Mouse (Mus musculus) G1E-ER4 (cell line): Measurements from ENCODE around the gene Gm3488. TPM values are rescaled to one million over a fixed set of nuclear protein-coding genes. Genes with fewer than 3 reads are reported as not detected.
"Not testable (repeated sequence)": the region's sequence is repeated elsewhere in the genome, so short reads cannot be mapped to it uniquely, and the experiment has no call there.

Experiments used
- GATA1 ChIP-seq: IDR thresholded peaks from one replicate; pipeline ENCODE4 v1.8.0; 2012; ENCODE audit warnings: low read length, inconsistent platforms
- polyA plus RNA-seq: library from polyadenylated mRNA; stranded (reverse); fragments of >175 nt; gene quantifications from 2 replicates; pipeline ENCODE4 v1.2.3, GENCODE M21; 2012

The Gm3488 gene
- not detected in 2 replicates for polyA plus RNA-seq

GRCm38 (mm10) chr14:5501374-5501773, at the start of gene Gm3488:
Gene Gm3488 (plus strand): TSS chr14:5501674.
- TF ChIP-seq GATA1, result not testable (repeated sequence)

DNA sequence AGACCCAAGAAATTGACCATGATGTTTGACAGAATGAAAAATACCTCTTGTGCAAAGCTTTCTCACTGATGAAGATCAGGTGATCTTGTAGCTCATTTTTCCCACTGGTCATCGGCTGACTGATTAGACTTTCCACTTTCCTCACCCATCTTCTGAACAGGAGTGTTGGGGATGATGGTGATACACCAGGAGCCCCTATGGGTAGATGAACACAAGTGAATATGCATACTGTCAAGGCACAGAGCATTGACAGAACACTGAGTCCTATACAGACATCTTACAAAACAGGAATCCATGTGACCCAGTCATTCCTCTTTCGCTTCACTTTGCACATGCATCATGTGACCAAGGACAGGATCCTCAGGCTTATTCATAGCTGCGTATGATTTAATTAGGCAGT, 46.1 kb upstream of the Gm3488 start, which contains the start of gene Gm3194:
Gm3194 (minus strand) TSS at position 101 of the 400 bp plus-strand sequence.
- not testable (repeated sequence) for TF ChIP-seq GATA1

- TF ChIP-seq GATA1, result not testable (repeated sequence)
These were observed 23.7 kb upstream of the Gm3488 start, which contains the start of gene Gm8246 for GRCm38 (mm10) chr14:5477730-5478129. Gene Gm8246 (minus strand): TSS chr14:5477830.

GRCm38 (mm10) chr14:5483907-5484306, 17.6 kb upstream of the Gm3488 start, which contains the start of gene Gm3187:
Gene Gm3187 (plus strand): TSS chr14:5484207.
- TF ChIP-seq GATA1, result not testable (repeated sequence)

- not testable (repeated sequence) for TF ChIP-seq GATA1
These were observed 36.7 kb downstream of the Gm3488 start, which contains the start of gene Gm3532 for GRCm38 (mm10) chr14:5538196-5538595. Gene Gm3532 (plus strand): TSS chr14:5538496.

Other genes starting within 250 kb of the Gm3488 start
- gene Gm3526, start 241.1 kb upstream of the Gm3488 start, polyA plus RNA-seq, result not detected in 2 replicates
- gene Gm3542, start 166.7 kb upstream of the Gm3488 start, polyA plus RNA-seq, result not detected in 2 replicates
- not detected in 2 replicates for gene Gm3500, start 112.6 kb upstream of the Gm3488 start, polyA plus RNA-seq
- not detected in 2 replicates for gene Gm3194, start 46.2 kb upstream of the Gm3488 start, polyA plus RNA-seq
- gene Gm8246, start 23.8 kb upstream of the Gm3488 start, polyA plus RNA-seq, result not detected in 2 replicates
- gene Gm3187, start 17.5 kb upstream of the Gm3488 start, polyA plus RNA-seq, result not detected in 2 replicates
- not detected in 2 replicates for gene Gm3532, start 36.8 kb downstream of the Gm3488 start, polyA plus RNA-seq
- gene Gm8265, start 131.4 kb downstream of the Gm3488 start, polyA plus RNA-seq, result not detected in 2 replicates
- not detected in 2 replicates for gene Gm9603, start 185.8 kb downstream of the Gm3488 start, polyA plus RNA-seq
- gene Gm3373, start 239.9 kb downstream of the Gm3488 start, polyA plus RNA-seq, result not detected in 2 replicates